23 mouse cellular contexts compared by ENCODE assay signal in the genomic region with DNA sequence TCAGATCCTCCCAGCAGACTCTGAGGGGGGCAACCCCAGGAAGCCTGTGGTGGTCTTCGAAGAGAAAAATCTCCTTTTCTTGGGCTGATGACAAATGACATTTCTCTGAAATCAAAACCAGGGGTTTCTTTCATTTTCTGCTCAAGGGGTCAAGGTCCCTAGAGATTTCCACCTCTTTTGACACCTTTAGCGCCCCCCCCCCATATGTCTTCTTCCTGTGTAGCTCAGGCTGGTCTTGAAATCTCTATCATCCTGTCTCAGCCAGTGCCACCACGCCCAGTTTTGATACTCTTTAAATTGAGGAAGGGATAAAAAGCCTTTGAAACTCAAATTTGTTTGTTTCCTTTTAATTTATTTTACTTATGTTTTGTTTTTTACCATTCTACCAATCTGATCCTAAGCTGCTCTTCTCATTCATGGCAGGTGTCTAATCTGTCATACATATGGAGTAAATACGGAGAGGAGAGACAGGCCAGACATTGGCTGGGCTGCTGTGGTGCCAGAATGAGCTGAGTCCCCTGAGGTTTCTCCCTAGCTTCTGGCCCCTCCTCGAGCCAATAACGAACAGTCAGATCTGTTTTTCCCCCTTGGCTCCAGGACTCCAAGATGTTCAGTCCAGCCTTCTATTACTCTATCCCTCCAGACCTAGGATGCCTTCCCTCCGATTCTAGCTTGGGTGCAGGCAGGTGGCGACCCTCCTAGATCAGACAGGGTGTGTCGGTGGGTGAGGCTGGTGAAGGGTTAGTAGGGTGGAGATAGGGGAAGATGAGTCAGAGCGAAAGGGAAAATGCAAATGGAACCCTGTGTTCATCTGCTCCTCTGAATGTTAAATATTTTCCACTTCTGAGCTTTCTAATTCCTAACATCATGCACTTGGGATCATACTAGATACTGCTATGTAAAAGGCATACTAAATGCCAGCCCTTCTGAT. TPM values are rescaled to one million over a fixed set of nuclear protein-coding genes. Genes with fewer than 3 reads are reported as not detected.
DNase-seq lines count a peak whose midpoint lies in the region; ATAC-seq and TF ChIP-seq lines count a peak whose summit lies in the region.
"Had no signal": no experiment of that assay in that cellular context is flagged by ENCODE, and none has a peak within 500 bp of the region (broad histone marks: within the 10 kb centered on the region; RNA-seq: fewer than 3 reads in every experiment).

No protein-coding gene starts in this region.

- no peak overlapping the region for H3K9ac ChIP-seq in hindbrain, postnatal 0 days (replicated peaks; ENCODE audit: low read length)
- 0 out of 2 replicates have a peak overlapping the region, but pooled peaks have one; percentile 33 for H3K9ac ChIP-seq in neural tube, embryonic 12.5 days
- H3K9ac ChIP-seq in neural tube, embryonic 15.5 days (replicated peaks): no peak overlapping the region
- H3K9ac ChIP-seq in CH12.LX (ENCODE audit: insufficient read depth, low read depth): peak overlapping the region; percentile 74
- H3K9ac ChIP-seq: embryonic facial prominence, embryonic 15.5 days; hindbrain, embryonic 14.5 days; liver, embryonic 15.5 days had no signal

- 63% methylated on average over 10 of the region's 10 CpGs for WGBS in hindbrain, postnatal 0 days
- 79% methylated on average over 10 of the region's 10 CpGs for WGBS in hindbrain, embryonic 10.5 days
- 80% methylated on average over 10 of the region's 10 CpGs for WGBS in neural tube, embryonic 12.5 days
- 72% methylated on average over 10 of the region's 10 CpGs for WGBS in neural tube, embryonic 15.5 days

- no peak overlapping the region for H3K27ac ChIP-seq in hindbrain, postnatal 0 days
- H3K27ac ChIP-seq in hindbrain, embryonic 10.5 days: no peak overlapping the region
- H3K27ac ChIP-seq in neural tube, embryonic 12.5 days: no peak overlapping the region
- no peak overlapping the region for H3K27ac ChIP-seq in neural tube, embryonic 15.5 days (replicated peaks)
- peak overlapping the region; percentile 100 for H3K27ac ChIP-seq in CH12.LX (ENCODE audit: insufficient read depth, low read depth)
- H3K27ac ChIP-seq: embryonic facial prominence, embryonic 15.5 days; gastrocnemius, adult 2 months; heart, embryonic 10.5 days; hindbrain, embryonic 14.5 days; liver, embryonic 15.5 days had no signal

- TF ChIP-seq CTCF in hindbrain, postnatal 0 days (IDR thresholded peaks at IDR 0.05; ENCODE audit: low read depth): no peak
- no peak for TF ChIP-seq CTCF in CH12.LX (conservative IDR thresholded peaks at IDR 0.05 in 1 of 2, IDR thresholded peaks at IDR 0.05 in 1 of 2; ENCODE audit: low read depth in 2 of 2, low read length in 2 of 2)

- no peaks in the 10 kb centered on the region for H3K4me1 ChIP-seq in hindbrain, postnatal 0 days (ENCODE audit: insufficient read depth, low read length)
- peaks cover 19% of the 10 kb centered on the region for H3K4me1 ChIP-seq in hindbrain, embryonic 10.5 days (replicated peaks)
- H3K4me1 ChIP-seq in neural tube, embryonic 12.5 days: peaks cover 6% of the 10 kb centered on the region
- peaks cover 7% of the 10 kb centered on the region for H3K4me1 ChIP-seq in neural tube, embryonic 15.5 days
- peaks cover 16 to 46% of the 10 kb centered on the region in 2 experiments for H3K4me1 ChIP-seq in CH12.LX (ENCODE audit: control insufficient read depth in 1 of 2, insufficient read depth in 2 of 2)

- in situ Hi-C loops in CH12.LX (cut with MboI; ENCODE audit: low pct_ligation_motif_present, low pct_unique_long_range_greater_than_20kb, low sequenced_read_pairs): no loop called here

- dilution Hi-C loops in CH12.LX (cut with MboI; ENCODE audit: extremely low pct_ligation_motif_present, extremely low pct_unique_long_range_greater_than_20kb, low sequenced_read_pairs): no loop called here

- peaks cover 33% of the 10 kb centered on the region for H3K79me2 ChIP-seq in CH12.LX (replicated peaks; ENCODE audit: control insufficient read depth, extremely low read depth, insufficient read depth, poor library complexity, severe bottlenecking)

- no peak overlapping the region for H3K4me3 ChIP-seq in hindbrain, postnatal 0 days (ENCODE audit: low read length)
- no peak overlapping the region for H3K4me3 ChIP-seq in hindbrain, embryonic 10.5 days
- H3K4me3 ChIP-seq in neural tube, embryonic 12.5 days: no peak overlapping the region
- no peak overlapping the region for H3K4me3 ChIP-seq in neural tube, embryonic 15.5 days (replicated peaks)
- H3K4me3 ChIP-seq in CH12.LX (replicated peaks in 1 of 3; ENCODE audit: low read depth in 2 of 3, low read length in 2 of 3, poor library complexity in 1 of 3): peak overlapping the region; percentile 84 to 93 (median 89)
- H3K4me3 ChIP-seq: embryonic facial prominence, embryonic 15.5 days; gastrocnemius, adult 2 months; heart, embryonic 10.5 days; liver, embryonic 15.5 days had no signal

- no peaks in the 10 kb centered on the region for H3K27me3 ChIP-seq in hindbrain, postnatal 0 days (ENCODE audit: insufficient read depth, low read length)
- no peaks in the 10 kb centered on the region for H3K27me3 ChIP-seq in hindbrain, embryonic 10.5 days (ENCODE audit: insufficient read depth, poor library complexity, severe bottlenecking)
- no peaks in the 10 kb centered on the region for H3K27me3 ChIP-seq in neural tube, embryonic 12.5 days (replicated peaks)
- no peaks in the 10 kb centered on the region for H3K27me3 ChIP-seq in neural tube, embryonic 15.5 days (replicated peaks)
- H3K27me3 ChIP-seq in CH12.LX (replicated peaks): no peaks in the 10 kb centered on the region
- H3K27me3 ChIP-seq in splenic B cell, adult 2 months (ENCODE audit: control insufficient read depth, insufficient read depth, low read length, poor library complexity, severe bottlenecking): no peaks in the 10 kb centered on the region
- H3K27me3 ChIP-seq: embryonic facial prominence, embryonic 15.5 days had no signal

- peak; percentile 72 for TF ChIP-seq POLR2A in CH12.LX (IDR thresholded peaks at IDR 0.05; ENCODE audit: low read depth, low read length)

- no peak overlapping the region for H3K4me2 ChIP-seq in hindbrain, postnatal 0 days (ENCODE audit: low read depth, low read length)
- no peak overlapping the region for H3K4me2 ChIP-seq in neural tube, embryonic 12.5 days (replicated peaks)
- H3K4me2 ChIP-seq in neural tube, embryonic 15.5 days: no peak overlapping the region
- H3K4me2 ChIP-seq in CH12.LX (ENCODE audit: insufficient read depth, low read depth, poor library complexity, severe bottlenecking): peak overlapping the region; percentile 93
- H3K4me2 ChIP-seq: embryonic facial prominence, embryonic 15.5 days; hindbrain, embryonic 14.5 days; liver, embryonic 15.5 days had no signal

- H3K9me3 ChIP-seq in hindbrain, postnatal 0 days (ENCODE audit: low read length): no peaks in the 10 kb centered on the region
- H3K9me3 ChIP-seq in hindbrain, embryonic 10.5 days: no peaks in the 10 kb centered on the region
- H3K9me3 ChIP-seq in neural tube, embryonic 12.5 days: no peaks in the 10 kb centered on the region
- H3K9me3 ChIP-seq in neural tube, embryonic 15.5 days (replicated peaks): no peaks in the 10 kb centered on the region
- no peaks in the 10 kb centered on the region for H3K9me3 ChIP-seq in CH12.LX (replicated peaks; ENCODE audit: low read length)
- H3K9me3 ChIP-seq: embryonic facial prominence, embryonic 15.5 days; heart, embryonic 10.5 days; liver, embryonic 15.5 days had no signal

- peak; percentile 97 for TF ChIP-seq EP300 in CH12.LX (IDR thresholded peaks at IDR 0.05; ENCODE audit: low read length)

- DNase-seq in hindbrain, postnatal 0 days (ENCODE audit: low spot score): peak; percentile 20
- no peak for DNase-seq in hindbrain, embryonic 10.5 days (ENCODE audit: low spot score)
- peak; percentile 91 for DNase-seq in CH12.LX (ENCODE audit: extremely low read depth)
- peak; percentile 61 for DNase-seq in splenic B cell, adult 2 months (ENCODE audit: low read depth, low spot score)
- DNase-seq in adrenal gland, postnatal 25 days: no peak
- DNase-seq in frontal cortex, adult 2 months (ENCODE audit: extremely low spot score in 1 of 2, low spot score in 1 of 2): no peak
- DNase-seq: adrenal gland, postnatal 36 days; cerebellum, adult 18-20 months; cerebellum, postnatal 25 days; gastrocnemius, adult 2 months; kidney, adult 11 months; lung, postnatal 10 days; right cerebral cortex, postnatal 14 days; thymus, postnatal 25 days had no signal

- no peak for TF ChIP-seq RAD21 in CH12.LX (IDR thresholded peaks at IDR 0.05; ENCODE audit: low read depth, low read length)

- no peaks in the 10 kb centered on the region for H3K36me3 ChIP-seq in hindbrain, postnatal 0 days (ENCODE audit: insufficient read depth, low read length)
- no peaks in the 10 kb centered on the region for H3K36me3 ChIP-seq in hindbrain, embryonic 10.5 days
- H3K36me3 ChIP-seq in neural tube, embryonic 12.5 days: no peaks in the 10 kb centered on the region
- H3K36me3 ChIP-seq in neural tube, embryonic 15.5 days: no peaks in the 10 kb centered on the region
- H3K36me3 ChIP-seq in CH12.LX (replicated peaks in 1 of 2; ENCODE audit: control insufficient read depth in 1 of 2, insufficient read depth in 1 of 2, low read length in 1 of 2): peaks cover 0 to 14% of the 10 kb centered on the region in 2 experiments
- H3K36me3 ChIP-seq in splenic B cell, adult 2 months (ENCODE audit: control insufficient read depth, insufficient read depth, low read length, poor library complexity, severe bottlenecking): no peaks in the 10 kb centered on the region
- H3K36me3 ChIP-seq: embryonic facial prominence, embryonic 15.5 days; heart, embryonic 10.5 days; liver, embryonic 15.5 days had no signal

- ATAC-seq in hindbrain, postnatal 0 days: no peak
- ATAC-seq in neural tube, embryonic 12.5 days (ENCODE audit: low FRiP score, low read depth): no peak
- no peak for ATAC-seq in neural tube, embryonic 15.5 days (ENCODE audit: low FRiP score)

RNA-seq across cellular contexts. Expression of a gene that starts 4.9 kb away (rescaled TPM):
- total RNA-seq in hindbrain, postnatal 0 days (2014; rRNA removed): not detected in 2 replicates
- polyA plus RNA-seq in hindbrain, postnatal 0 days (2015; fragmentation: Nextera tagmentation; extraction: Ambion mirVana): 0.18 and 0.23 TPM in 2 replicates
- 0.20 and 0.21 TPM in 2 replicates for polyA plus RNA-seq in hindbrain, embryonic 10.5 days (2016; fragmentation: Nextera tagmentation; extraction: Ambion mirVana)
- 0.22 and 0.47 TPM in 2 replicates for polyA plus RNA-seq in neural tube, embryonic 12.5 days (2016; fragmentation: Nextera tagmentation; extraction: Ambion mirVana)
- 0.37 and 0.44 TPM in 2 replicates for polyA plus RNA-seq in neural tube, embryonic 15.5 days (2015; fragmentation: Nextera tagmentation; extraction: Ambion mirVana)
- total RNA-seq in CH12.LX (2012; rRNA removed) (183 TPM in 2 replicates), CH12.LX (2014; rRNA removed) (156 and 173 TPM in 2 replicates)
- 171 and 178 TPM in 2 replicates for polyA plus RNA-seq in CH12.LX (2012; ENCODE audit: insufficient read length, low read depth)
- total RNA-seq in adrenal gland, postnatal 25 days (2021): 0.33 and 0.71 TPM in 2 replicates
- polyA plus RNA-seq in frontal cortex, adult 2 months (2012; rRNA removed): 0.04 TPM in 1 of 2 replicates, not detected in the other
- total RNA-seq: layer of hippocampus, postnatal 25 days; left cerebral cortex, postnatal 14 days had no signal

RNA-seq across cellular contexts. Expression of a gene that starts 5.3 kb away (rescaled TPM):
- total RNA-seq in hindbrain, postnatal 0 days (2014; rRNA removed): 27.1 and 36.7 TPM in 2 replicates
- 6.7 and 7.1 TPM in 2 replicates for polyA plus RNA-seq in hindbrain, postnatal 0 days (2015; fragmentation: Nextera tagmentation; extraction: Ambion mirVana)
- 9.6 and 11.0 TPM in 2 replicates for polyA plus RNA-seq in hindbrain, embryonic 10.5 days (2016; fragmentation: Nextera tagmentation; extraction: Ambion mirVana)
- polyA plus RNA-seq in neural tube, embryonic 12.5 days (2016; fragmentation: Nextera tagmentation; extraction: Ambion mirVana): 12.2 and 13.7 TPM in 2 replicates
- polyA plus RNA-seq in neural tube, embryonic 15.5 days (2015; fragmentation: Nextera tagmentation; extraction: Ambion mirVana): 8.5 and 8.8 TPM in 2 replicates
- total RNA-seq in CH12.LX (2012; rRNA removed): 17.2 and 18.3 TPM in 2 replicates
- total RNA-seq in CH12.LX (2014; rRNA removed): 4.8 and 8.4 TPM in 2 replicates
- 31.0 and 32.8 TPM in 2 replicates for polyA plus RNA-seq in CH12.LX (2012; ENCODE audit: insufficient read length, low read depth)
- total RNA-seq in adrenal gland, postnatal 25 days (2021): 60.7 and 73.7 TPM in 2 replicates
- polyA plus RNA-seq in frontal cortex, adult 2 months (2012; rRNA removed): 42.2 and 45.9 TPM in 2 replicates

RNA-seq across cellular contexts. Expression of a gene that starts 18.8 kb away (rescaled TPM):
- total RNA-seq in hindbrain, postnatal 0 days (2014; rRNA removed): 0.14 and 0.99 TPM in 2 replicates
- 0.62 and 0.99 TPM in 2 replicates for polyA plus RNA-seq in hindbrain, postnatal 0 days (2015; fragmentation: Nextera tagmentation; extraction: Ambion mirVana)
- 0.52 and 1.2 TPM in 2 replicates for polyA plus RNA-seq in hindbrain, embryonic 10.5 days (2016; fragmentation: Nextera tagmentation; extraction: Ambion mirVana)
- 1.6 and 1.9 TPM in 2 replicates for polyA plus RNA-seq in neural tube, embryonic 12.5 days (2016; fragmentation: Nextera tagmentation; extraction: Ambion mirVana)
- polyA plus RNA-seq in neural tube, embryonic 15.5 days (2015; fragmentation: Nextera tagmentation; extraction: Ambion mirVana): 0.87 and 2.3 TPM in 2 replicates
- total RNA-seq in CH12.LX (2012; rRNA removed) (6.5 and 10.9 TPM in 2 replicates), CH12.LX (2014; rRNA removed) (0.47 and 0.49 TPM in 2 replicates)
- 1.8 and 2.3 TPM in 2 replicates for polyA plus RNA-seq in CH12.LX (2012; ENCODE audit: insufficient read length, low read depth)
- 0.36 TPM in 1 of 2 replicates, not detected in the other for total RNA-seq in adrenal gland, postnatal 25 days (2021)
- 1.7 and 2.3 TPM in 2 replicates for polyA plus RNA-seq in frontal cortex, adult 2 months (2012; rRNA removed)
- total RNA-seq: monocyte, adult 5-6 weeks had no signal

RNA-seq across cellular contexts. Expression of a gene that starts 28.6 kb away (rescaled TPM):
- 5.6 TPM in 1 of 2 replicates, not detected in the other for total RNA-seq in hindbrain, postnatal 0 days (2014; rRNA removed)
- 2.6 and 3.4 TPM in 2 replicates for polyA plus RNA-seq in hindbrain, postnatal 0 days (2015; fragmentation: Nextera tagmentation; extraction: Ambion mirVana)
- polyA plus RNA-seq in hindbrain, embryonic 10.5 days (2016; fragmentation: Nextera tagmentation; extraction: Ambion mirVana): 6.2 and 6.7 TPM in 2 replicates
- 4.1 and 5.7 TPM in 2 replicates for polyA plus RNA-seq in neural tube, embryonic 12.5 days (2016; fragmentation: Nextera tagmentation; extraction: Ambion mirVana)
- 4.1 and 4.7 TPM in 2 replicates for polyA plus RNA-seq in neural tube, embryonic 15.5 days (2015; fragmentation: Nextera tagmentation; extraction: Ambion mirVana)
- total RNA-seq in CH12.LX (2012; rRNA removed) (0.92 and 1.3 TPM in 2 replicates), CH12.LX (2014; rRNA removed) (not detected in 2 replicates)
- 0.65 TPM in 1 of 2 replicates, not detected in the other for polyA plus RNA-seq in CH12.LX (2012; ENCODE audit: insufficient read length, low read depth)
- 4.4 and 6.7 TPM in 2 replicates for total RNA-seq in adrenal gland, postnatal 25 days (2021)
- 6.2 and 7.9 TPM in 2 replicates for polyA plus RNA-seq in frontal cortex, adult 2 months (2012; rRNA removed)
- total RNA-seq: monocyte, adult 5-6 weeks had no signal

RNA-seq across cellular contexts. Expression of a gene that starts 30.4 kb away (rescaled TPM):
- total RNA-seq in hindbrain, postnatal 0 days (2014; rRNA removed): 72.0 and 90.4 TPM in 2 replicates
- polyA plus RNA-seq in hindbrain, postnatal 0 days (2015; fragmentation: Nextera tagmentation; extraction: Ambion mirVana): 154 and 155 TPM in 2 replicates
- 131 and 140 TPM in 2 replicates for polyA plus RNA-seq in hindbrain, embryonic 10.5 days (2016; fragmentation: Nextera tagmentation; extraction: Ambion mirVana)
- polyA plus RNA-seq in neural tube, embryonic 12.5 days (2016; fragmentation: Nextera tagmentation; extraction: Ambion mirVana): 137 and 143 TPM in 2 replicates
- 136 and 139 TPM in 2 replicates for polyA plus RNA-seq in neural tube, embryonic 15.5 days (2015; fragmentation: Nextera tagmentation; extraction: Ambion mirVana)
- total RNA-seq in CH12.LX (2012; rRNA removed) (55.2 and 59.2 TPM in 2 replicates), CH12.LX (2014; rRNA removed) (83.6 and 92.7 TPM in 2 replicates)
- 101 and 121 TPM in 2 replicates for polyA plus RNA-seq in CH12.LX (2012; ENCODE audit: insufficient read length, low read depth)
- total RNA-seq in adrenal gland, postnatal 25 days (2021): 148 and 160 TPM in 2 replicates
- polyA plus RNA-seq in frontal cortex, adult 2 months (2012; rRNA removed): 114 and 133 TPM in 2 replicates

Comparison
In these comparisons a context has a peak if more than half of its experiments do, and no peak if none do; other contexts are left out.
1. DNase-seq: peak in hindbrain, postnatal 0 days (single experiment), CH12.LX (single experiment) and splenic B cell, adult 2 months (single experiment); none in hindbrain, embryonic 10.5 days (single experiment), adrenal gland, postnatal 25 days (single experiment) and frontal cortex, adult 2 months (0 of 2).
2. H3K9ac ChIP-seq: peak in neural tube, embryonic 12.5 days (single experiment) and CH12.LX (single experiment); none in hindbrain, postnatal 0 days (single experiment) and neural tube, embryonic 15.5 days (single experiment).
3. H3K4me3 ChIP-seq: peak in CH12.LX (3 of 3); none in hindbrain, postnatal 0 days (single experiment), hindbrain, embryonic 10.5 days (single experiment), neural tube, embryonic 12.5 days (single experiment) and neural tube, embryonic 15.5 days (single experiment).
4. RNA of a gene that starts 4.9 kb away (polyA plus RNA-seq): 171 to 178 TPM in CH12.LX; 0.37 to 0.44 TPM in neural tube, embryonic 15.5 days, 0.22 to 0.47 TPM in neural tube, embryonic 12.5 days, 0.20 to 0.21 TPM in hindbrain, embryonic 10.5 days, 0.18 to 0.23 TPM in hindbrain, postnatal 0 days and 0.04 TPM in frontal cortex, adult 2 months; every median in the first group is over 100 times any median in the second.